Mouse (Mus musculus) A20 (cell line): ENCODE measurements around the gene Ctsd.
"Not testable (repeated sequence)": the region's sequence is repeated elsewhere in the genome, so short reads cannot be mapped to it uniquely, and the experiment has no call there.

ENCODE experiments used
- DNase-seq: peaks from one replicate; pipeline ENCODE4 v3.0.0-alpha.2; 2011; ENCODE audit warnings: low read depth, low spot score

Gene Ctsd

DNA sequence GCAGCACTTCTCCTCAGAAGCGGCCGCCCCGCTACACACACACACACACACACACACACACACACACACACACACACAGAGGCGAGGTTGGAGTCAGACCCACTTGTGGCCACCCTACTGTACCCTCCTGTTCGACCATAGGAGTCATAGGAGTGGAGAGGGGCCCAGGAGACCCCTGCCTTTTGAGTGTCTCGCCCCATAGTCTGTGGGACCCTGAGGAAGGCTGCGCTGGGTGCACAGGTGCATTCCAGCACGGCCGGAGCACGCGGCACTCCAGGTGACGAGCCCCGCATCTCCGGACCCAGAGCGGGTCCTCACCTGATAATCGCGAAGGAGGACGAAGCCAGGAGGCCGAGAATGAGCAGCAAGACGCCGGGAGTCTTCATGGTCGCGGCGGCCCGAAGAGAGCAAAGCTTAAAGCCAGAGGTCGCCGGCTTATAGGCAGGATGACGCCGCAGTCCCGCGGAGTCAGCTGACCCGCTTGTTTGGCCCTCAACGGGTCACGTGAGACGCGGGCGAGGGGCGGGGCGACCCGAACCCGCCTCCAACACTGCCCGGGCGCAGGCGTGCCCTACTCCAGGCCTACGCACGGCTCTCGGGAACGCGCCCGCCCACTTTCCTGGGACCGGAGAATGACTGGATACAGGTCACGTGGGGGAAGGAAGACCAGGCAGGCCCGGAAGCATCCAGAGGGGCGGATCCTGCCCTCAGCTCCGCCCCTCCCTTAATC is at the start of gene Ctsd:
Gene Ctsd (minus strand): TSS at position 620 of the 730 bp plus-strand sequence.
- peak; percentile 93 for DNase-seq

DNA sequence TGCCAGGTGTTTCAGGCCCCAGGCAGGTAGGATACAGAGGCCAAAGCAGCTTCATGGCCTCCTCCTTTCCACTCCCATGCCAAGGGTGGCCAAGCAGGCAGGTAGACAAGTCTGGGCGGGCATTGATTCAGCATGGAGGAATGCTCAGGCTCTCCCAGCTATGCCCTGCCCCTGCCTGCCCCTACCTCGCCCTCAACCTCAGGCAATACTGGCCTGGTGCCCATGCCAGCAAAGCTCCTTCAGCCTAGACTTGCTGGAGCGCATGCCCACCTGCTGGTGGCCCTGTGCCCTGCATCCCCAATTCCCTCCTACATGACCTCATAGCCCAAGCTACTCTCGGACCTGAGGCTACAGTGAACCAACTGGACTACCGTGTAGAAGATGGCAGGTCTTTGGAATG is 49.5 kb upstream of the Ctsd start:
- no peak for DNase-seq

DNA sequence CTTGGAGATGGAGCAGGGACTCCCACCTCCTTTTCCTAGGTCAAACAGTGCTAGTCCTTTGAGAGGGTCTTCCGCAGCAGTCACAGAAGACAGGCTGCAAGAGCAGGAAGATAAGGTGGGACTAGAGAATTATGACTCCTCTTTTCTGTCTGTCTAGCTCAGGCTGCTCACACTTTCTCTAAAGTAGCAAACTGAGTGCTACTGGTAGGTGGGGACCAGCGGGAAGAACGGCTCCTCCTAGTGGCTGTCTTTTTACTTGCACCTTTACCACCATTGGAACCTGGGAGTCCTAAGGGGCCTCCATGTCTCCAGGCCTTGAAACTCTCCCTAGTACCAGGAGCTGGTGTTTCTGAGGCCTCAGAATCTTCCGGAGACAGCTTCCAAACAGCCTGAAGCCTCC is 47.7 kb upstream of the Ctsd start:
- peak; percentile 67 for DNase-seq

DNA sequence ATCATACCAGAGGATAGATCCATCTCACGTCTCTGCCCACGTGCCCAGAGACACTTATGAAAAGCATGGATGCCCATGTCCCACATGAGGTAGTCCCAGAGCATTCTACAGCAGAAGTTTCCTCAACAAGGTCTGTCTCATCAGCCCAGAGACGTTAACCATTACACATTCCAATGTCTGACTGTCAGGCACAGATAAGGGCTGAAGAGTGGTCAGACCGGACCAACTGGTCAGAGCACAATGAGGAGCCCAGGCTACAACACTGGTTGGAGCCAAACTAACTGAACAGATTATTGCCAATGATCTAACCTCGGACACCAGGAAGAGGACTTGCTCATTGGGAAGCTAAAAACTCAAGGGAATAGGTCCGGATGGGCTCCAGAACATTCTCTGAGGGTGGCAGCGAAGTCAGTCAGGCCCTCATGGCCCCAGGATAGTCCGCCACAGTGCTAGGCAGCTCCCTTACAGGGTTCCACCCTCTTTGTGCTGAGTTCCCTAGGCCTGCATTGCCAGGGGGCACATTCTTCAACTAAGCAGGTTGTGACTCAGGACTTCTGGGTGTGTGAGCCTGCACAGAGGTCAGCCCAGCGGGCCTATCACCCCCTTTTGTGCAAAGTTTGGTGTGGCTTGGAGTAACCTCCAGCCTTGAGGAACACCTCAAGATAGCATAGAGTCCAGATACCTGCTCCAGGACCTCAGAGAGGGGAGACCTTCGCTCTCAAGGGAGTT is 46.5 kb upstream of the Ctsd start, which contains the start of gene Syt8:
Gene Syt8 (plus strand): TSS at position 714 of the 729 bp plus-strand sequence.
- DNase-seq: no peak

DNA sequence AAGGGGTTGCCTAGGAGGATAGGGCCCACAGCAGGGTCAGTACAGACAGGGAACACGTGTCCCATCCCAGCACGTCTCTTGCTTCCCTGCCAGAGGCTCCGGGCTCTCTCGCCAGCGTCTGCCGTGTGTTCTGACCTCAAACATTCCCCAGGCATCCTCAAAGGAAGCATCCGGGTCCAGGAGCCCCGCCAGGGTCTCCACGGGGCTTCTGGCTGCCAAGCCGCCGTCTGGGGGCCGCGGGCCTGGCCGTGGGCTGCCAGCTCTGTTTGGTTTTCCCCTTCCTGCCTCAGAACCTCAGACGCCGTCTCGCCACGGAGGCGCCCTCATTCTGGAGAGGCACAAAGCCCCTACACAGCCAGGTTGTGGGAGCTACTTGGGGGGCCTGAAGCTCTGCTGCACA is 45.8 kb upstream of the Ctsd start:
- DNase-seq: no peak

DNA sequence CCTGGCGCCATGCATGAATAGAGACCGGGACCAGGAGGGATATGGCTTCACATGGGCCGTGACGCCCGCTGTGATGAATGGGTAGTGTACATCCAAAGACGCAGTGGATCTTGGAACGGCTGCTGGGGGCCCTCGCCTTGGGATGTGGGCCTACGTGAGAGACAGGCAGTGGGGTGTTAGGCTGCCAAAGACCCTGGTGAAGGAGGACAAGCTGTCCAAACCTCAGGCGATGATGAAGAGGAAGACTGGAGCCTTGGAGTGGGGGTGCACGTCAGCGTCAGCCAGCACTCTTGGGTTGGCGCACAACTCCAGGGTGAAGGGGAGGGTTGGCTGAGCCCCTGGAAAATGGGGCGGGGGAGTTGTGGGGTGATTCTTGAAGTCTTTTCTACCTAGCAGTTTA is 43.3 kb upstream of the Ctsd start:
- DNase-seq: no peak

DNA sequence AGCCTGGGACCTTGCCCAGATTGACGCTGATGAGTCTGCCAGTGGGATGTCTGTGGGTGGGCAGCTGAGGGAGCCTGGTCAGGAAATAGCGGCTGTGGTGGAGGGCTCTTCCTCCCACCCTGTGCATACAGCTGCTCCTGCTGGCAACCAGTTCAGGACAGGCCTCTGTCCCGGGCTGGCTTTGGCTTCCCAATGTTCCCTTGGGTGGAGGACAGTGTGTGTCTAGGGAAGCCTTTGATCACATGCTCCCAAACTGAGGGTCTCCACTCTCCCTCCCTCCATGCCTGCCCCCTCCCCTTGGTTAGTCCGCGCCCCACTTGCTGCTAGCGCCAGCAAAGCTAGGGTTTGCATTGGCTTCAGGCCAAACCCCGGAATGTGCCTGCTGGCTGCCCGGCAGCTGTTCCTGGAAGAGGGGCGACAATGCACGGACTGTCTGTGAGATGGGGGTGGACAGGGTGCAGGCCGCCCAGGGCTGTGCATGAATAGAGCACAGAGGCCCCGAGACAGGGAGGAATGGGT is 42.4 kb upstream of the Ctsd start:
- no peak for DNase-seq

DNA sequence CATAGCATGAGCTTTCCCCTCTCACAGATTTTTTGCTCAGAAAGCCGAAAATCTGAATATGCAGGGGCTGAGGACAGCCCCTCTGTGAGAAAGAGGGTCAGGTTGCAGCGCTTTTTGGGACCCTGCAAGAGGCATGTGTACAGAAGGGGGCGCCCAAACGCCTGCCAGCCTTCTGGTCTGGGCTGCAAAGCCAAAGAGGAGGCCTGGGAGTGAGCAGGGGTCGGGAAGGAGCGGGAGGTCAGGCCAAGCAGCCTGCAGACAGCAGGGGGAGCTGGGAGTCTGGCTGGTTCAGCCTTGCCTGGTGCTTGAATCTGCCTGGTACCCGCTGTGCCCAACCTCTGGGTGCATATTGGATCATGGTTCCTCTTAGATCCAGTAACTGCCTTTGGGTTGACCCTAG is 40.4 kb upstream of the Ctsd start:
- peak; percentile 36 for DNase-seq

DNA sequence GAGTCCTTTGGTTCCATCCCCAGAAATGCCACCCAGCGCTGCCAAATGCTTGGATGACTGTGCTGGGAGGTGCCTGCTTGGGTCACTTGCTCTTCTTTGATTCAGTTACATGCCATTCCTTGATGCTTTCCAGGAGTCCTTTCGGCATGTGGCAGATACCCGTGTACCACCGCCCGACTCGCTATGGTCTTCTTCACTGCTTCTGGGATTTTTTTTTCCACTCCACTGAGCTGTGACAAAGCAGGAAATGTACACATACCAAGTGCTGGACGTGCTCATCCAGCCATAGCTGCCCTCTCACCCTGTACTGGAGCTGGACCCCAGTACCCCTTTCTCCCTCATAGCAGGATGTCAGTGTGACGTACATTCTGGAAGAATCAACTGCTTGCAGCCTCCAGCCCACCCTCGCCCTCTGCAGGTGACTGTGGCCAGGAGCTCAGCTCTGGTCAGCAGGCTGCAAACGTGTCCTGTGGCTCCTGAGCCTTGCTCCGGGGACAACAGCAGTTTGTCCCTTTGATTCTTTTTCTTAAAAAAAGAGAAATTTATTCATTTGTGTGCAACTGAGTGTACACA is 37.9 kb upstream of the Ctsd start:
- DNase-seq: no peak

DNA sequence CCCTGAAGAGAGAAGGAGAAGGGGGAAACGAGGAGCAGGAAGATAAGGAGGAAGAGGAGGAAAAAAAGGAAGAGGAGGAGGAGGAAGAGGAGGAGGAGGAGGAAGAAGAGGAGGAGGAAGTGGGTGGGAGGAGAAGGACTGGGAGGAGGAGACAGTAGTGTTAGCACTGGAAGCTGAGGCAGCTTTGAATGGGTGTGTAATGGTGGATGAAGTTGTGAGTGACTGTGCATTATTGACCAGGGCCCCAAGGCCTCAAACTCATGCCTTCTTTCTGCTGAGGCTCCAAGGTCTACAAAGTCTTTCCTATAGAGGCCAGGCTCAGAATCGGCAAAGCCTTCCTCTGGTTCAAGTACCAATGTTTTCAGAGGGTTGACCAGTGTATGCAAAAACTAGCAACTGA is 34.0 kb upstream of the Ctsd start:
- DNase-seq: no peak

DNA sequence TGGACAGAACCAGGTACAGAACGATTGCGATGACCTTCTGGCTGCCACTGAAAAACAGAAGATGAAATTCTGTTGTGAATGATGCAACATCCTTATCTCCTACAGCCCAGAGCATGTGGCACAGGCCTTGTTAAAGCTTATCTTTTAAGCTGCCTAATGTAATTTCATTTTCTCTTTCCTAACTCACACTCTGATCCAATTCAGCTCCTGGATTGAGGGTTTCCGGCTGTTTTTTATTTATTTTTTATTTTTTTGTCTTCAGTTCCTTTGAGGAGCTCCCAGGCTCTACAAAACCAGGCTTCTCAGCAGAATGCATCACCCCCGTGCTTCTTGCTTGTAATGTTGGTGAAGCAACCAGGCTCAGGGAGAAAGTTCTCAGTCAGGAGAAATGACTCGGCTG is 32.0 kb upstream of the Ctsd start:
- no peak for DNase-seq

DNA sequence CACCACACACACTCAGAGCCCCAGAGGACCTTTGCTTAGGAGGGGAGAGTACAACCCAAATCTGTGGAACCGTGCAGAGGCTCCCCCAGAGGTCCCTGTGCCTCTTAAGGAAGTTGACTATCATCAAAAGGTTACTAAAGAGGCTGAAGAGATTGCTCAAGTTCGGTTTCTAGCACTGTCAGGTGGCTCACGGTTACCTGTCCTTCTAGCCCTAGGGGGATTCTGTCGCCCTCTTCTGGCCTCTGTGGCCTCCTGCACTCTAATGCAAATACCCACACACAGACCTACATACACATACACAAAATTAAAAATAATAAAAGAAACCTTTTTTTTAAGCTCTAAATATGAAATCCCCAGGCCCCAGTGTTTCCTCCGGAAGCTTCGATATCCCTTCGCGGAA is 30.8 kb upstream of the Ctsd start:
- no peak for DNase-seq

DNA sequence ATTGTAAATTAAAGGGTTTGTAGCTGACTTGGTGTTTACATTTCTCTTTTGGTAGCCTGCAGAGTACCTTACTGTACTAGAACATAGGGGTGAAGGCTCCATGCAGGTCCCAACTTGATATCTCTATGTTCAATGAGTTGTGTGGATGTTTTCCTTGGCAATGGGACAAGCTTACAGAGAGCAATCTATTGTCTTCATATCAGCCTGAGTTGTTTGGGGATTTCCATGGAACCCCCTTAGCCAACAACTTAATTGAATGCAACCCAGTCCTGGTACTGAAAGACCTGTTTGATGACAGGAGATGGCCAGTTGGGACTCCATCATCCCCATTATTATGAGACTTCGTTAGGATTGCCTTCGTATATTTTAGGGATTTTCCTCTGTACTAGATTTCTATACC is 30.2 kb upstream of the Ctsd start:
- DNase-seq: no peak

DNA sequence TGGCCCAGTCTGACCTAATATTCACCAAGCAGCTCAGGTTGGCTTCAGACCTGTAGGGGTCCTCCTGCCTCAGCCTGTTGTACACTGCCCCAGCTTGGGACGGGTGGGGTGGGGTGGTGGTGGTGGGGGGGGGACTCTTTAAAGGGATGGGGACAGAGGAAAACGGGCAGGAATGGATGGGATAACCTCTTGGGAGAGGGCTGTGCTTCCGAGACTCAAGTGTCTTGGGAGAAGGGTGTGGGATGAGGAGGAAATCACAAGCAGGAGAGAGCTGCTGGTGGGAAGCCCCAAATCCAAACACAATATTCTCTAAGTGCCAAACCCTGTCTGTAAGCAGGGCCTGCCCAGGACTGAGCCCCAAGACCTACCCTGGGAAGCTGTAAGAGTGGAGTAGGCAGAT is 28.4 kb upstream of the Ctsd start:
- DNase-seq: no peak

DNA sequence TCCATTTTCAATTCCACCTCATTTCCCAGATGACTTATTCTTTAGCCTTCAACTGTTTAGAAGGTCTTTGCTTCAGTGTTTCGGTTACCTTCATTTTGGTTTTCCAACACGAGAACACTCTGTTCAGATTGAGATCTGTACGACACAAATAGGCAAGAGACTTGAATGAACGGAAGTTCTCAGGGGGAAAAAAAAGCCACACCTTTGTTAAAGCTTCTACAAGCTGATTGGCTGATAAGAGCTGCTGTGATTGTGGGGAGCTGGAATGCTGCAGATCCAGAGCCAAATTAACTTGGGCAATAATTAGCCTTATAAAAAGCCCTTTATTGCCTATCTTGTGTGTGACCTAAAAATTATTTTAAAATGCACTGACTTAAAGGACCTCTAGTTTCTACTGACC is 27.5 kb upstream of the Ctsd start:
- no peak for DNase-seq

DNA sequence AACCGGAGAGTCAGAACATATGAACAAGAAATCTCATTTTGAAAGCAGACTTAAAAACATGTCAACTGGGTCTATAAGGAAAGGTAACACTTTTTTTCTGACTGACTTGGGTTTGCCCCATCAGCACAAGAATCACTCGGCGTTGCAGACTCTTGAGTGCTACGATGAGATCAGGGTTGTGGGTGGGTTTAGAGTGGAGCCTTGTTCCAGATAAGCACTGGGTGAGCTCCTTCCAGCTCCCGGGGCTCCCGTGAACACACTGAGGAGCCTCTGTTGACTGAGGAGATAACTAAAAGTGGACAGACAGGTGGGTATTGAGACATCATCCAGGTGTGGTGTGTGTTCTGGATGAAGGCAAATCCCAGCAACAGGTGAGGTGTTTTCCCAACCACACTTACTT is 25.4 kb upstream of the Ctsd start:
- no peak for DNase-seq

DNA sequence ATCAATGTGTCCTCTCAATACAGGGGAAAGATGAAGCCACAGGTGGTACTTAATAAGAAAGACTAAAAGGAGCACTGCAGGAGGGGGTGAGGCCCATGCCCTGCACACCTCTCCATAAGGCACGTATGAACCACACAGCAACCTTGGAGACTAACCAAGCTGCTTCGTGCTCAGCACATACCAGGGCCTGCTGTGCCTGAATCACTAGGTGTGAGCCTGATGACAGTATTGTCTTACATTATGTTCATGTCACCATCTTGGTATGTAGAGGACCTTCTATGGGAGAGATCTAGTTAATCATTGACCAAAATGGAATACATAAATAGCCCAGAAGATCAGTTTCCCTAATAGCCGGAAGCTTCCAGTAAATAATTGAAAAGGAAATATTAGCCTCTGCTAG is 21.8 kb upstream of the Ctsd start:
- no peak for DNase-seq

DNA sequence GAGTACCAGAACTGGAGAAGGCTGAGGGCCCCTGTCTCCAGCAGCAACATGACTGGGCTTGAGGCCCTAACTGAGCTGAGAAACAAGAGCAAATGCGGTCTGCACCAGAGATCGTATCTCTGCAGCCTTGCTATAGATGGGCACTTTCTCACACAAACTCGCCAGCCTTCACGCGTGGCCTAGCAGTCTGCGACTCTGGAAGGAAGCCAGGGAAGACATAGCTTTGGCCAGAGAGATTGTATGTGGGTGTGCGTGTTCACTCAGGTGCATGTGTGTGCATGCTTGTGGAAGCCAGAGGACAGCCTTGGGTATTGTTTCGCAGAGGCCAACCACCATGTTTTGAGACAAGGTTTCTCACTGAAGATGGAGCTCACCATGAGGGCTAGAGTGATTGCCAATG is 20.8 kb upstream of the Ctsd start:
- DNase-seq: no peak

DNA sequence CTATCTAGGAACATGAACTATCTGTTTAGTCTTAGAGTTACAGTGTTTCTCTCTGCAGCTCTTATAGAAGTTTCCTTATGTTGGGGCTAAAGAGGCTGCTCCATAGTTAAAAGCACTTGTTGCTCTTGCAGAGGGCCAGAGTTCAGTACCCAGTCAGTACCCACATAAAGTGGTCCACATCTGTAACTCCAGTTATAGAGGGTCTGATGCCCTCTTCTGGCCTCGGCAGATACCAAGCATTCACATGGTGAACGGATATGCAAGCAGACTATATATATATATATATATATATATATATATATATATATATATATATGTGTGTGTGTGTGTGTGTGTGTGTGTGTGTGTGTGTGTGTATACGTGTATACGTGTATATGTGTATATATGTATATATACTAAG is 20.1 kb upstream of the Ctsd start:
- no peak for DNase-seq

DNA sequence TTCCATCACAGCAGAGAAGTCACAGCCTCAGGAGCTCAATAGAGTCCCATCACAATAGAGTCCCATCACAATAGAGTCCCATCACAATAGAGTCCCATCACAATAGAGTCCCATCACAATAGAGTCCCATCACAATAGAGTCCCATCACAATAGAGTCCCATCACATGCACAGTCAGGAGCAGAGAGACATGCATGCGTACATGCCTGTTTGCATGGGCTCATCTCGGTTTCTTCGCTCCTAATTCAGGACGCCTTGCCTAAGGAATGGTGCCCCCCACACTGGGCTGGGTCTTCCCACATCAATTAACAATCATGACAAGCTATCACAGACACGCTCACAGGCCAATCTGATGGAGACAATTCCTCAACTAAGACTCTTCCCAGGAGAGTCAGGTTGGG is 17.3 kb upstream of the Ctsd start:
- not testable (repeated sequence) for DNase-seq

DNA sequence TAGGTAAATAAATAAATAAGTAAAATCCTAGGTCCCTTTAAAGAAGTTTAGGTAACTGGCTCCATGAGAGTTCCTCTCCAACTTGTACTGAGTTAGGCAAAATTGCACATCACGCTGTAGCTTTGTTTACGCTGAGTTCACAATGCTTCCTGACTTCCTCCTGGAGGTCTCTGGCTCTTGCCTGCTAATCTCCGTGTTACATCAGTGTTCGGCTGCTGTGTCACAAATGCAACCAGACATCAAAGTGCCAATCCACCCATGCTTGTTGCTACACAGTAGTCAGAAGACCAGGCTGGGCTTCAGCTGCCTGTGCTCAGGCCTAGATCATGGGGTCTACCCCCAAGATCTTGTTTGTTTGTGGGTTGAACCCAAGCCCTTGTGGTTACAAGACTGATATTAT is 15.8 kb upstream of the Ctsd start:
- no peak for DNase-seq

DNA sequence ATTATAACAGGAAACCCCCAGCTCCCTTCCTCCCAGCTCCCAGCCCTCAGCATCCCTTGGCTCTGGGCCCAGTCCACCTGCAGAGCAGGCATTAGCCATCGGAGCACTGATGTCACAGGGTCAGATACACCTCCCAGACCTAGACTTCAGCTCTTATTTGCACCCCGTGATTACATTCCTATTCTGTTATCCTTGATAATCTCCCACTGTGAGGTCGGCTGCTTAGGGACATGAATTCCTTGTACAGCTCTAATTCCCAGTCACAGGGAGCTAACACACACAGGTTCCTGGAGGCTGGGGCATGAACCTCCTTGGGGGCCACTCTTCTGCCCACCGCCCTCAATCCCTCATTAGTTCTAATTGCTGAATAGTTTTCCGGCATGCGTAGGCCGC is 12.9 kb upstream of the Ctsd start:
- DNase-seq: no peak
